Mouse (Mus musculus) common myeloid progenitor, adult 5-6 weeks (primary cell): ENCODE measurements around the gene Rilpl1. TPM values are rescaled to one million over a fixed set of nuclear protein-coding genes. Genes with fewer than 3 reads are reported as not detected.
A peak's percentile ranks its signal among the peaks of the same experiment; 100 is the strongest.

Experiments used
- ATAC-seq: replicated peaks from 2 replicates; pipeline ENCODE4 v1.8.0; 2016; ENCODE audit warnings: low read depth, mild to moderate bottlenecking, moderate TSS enrichment, inconsistent platforms; ENCODE audit not compliant: poor library complexity, severe bottlenecking
- total RNA-seq: library from RNA; stranded (forward); fragments of 200-1000, 187-1606 nt; gene quantifications from 2 replicates; pipeline ENCODE4 v1.2.3, GENCODE M21; 2017

Rilpl1 gene
- total RNA-seq, 1 experiment from 2014 or later: 5.3 TPM

DNA sequence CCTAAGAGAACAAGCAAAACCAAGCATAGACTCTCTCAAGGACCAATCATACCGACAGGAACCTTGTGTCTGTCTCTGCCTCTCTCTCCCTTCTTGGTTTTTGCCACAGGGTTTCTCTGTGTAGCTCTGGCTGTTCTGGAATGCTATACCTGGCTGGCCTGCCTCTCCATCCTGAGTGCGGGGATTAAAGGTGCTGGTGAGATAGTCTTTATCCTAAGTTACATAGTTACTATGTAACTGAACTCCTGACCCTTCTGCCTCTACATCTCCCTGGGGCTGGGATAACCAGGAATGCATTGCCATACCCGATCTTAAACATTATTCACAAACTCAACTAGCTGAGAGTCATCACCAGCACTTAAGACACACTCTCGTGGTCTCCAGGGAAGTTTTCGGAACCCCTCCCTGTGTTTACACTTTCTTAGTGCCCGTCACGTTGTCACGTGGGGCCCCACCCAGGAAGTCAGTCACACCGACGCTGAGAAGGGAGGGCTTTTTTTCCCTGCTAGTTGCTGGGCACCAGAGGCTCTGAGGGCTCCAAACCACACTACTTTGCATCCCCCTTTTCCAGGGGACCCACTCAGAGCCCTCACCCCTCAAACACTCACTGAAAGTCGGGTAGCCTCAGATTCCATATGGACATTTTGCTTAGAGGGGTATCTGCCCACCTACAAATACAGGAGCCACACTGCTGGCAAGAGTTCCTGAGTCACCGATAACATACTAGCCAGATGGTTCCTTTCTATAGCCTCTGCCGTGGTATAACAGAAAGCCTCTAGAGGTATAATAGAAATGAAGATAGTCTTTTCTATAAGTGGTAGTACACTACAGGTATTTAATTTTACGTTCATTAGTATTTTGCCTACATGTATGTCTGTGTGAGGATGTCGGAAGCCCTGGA is 34.3 kb downstream of the Rilpl1 start:
- 0 out of 2 replicates have a peak, but pooled peaks have one; percentile 27 for ATAC-seq

DNA sequence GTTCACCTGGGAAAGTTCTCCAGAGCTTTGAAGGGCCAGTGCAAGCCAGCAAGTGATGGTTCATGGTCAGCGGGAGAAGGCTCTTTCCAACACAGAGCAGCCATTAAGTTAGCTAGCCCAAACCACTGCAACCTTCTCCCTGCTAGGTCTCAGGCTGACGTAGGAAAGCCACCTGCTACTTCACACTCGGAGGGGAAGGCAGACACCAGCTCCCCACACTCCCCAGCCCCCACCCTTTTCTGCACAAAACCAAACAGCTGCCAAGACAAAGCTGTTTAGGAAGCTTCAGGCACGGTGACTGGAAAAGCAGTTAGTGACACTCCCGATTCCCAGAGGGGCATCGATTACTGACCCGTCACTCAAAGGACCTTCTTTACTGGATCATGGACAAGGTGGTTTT is 35.6 kb downstream of the Rilpl1 start:
- no peak for ATAC-seq

DNA sequence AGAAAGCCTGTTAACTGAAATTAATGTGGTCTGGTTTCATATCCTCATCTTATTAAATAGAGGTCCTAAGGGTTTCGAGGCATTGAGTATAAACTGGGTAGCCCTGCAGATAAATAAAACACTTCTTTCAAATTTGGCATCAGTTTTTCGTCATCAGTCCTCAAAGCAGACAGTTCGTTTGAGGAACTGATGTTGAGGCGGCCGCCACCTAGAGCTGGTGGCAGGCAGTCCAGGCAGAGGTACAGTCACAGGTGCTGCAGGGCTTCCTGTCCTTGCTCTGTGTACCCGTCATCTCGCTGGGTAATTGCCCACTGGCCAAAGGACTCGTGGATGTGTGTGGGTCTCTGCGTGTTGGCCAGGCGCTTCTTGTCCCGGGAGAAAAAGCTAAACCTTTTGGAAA is 37.7 kb downstream of the Rilpl1 start:
- peak; percentile 45; the same call in 1 of the 2 replicates for ATAC-seq

DNA sequence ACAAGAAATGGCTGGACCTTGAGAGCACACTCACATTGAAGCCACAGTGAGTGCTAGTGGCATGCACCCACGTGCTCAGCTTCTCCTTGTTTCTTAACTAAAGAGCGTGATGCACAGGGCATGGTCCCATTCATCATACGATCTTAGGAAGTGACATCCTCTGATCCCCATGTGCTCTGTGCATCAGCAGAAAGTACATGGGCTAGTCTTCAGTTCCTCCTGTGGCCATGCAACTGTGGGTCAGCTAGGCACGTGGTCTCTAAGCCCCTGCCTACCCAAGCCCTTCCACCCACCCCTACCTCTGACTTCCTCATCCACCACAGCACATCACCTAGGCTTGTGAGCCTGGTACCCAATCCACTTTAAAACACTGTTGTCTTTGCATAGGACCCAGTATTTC is 38.6 kb downstream of the Rilpl1 start:
- peak; percentile 50 for ATAC-seq

DNA sequence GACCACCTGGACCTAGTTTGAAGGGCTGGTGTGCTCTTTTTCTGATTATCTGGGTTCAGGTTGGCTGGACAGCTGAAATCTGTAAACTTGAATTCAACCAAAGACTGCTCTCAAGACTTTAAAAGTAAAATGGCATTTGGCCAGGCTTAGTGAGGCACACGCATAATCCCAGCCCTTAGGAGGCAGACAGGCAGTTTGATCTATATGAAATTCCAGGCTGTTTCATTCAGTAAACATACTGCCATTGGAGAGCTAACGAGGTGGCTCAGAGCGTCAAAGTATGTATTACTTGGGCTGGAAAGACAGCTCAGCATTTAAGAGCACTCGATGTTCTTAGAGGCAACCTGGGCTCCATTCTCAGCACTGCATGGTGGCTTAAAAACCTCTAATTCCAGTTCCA is 39.5 kb downstream of the Rilpl1 start:
- ATAC-seq: no peak

DNA sequence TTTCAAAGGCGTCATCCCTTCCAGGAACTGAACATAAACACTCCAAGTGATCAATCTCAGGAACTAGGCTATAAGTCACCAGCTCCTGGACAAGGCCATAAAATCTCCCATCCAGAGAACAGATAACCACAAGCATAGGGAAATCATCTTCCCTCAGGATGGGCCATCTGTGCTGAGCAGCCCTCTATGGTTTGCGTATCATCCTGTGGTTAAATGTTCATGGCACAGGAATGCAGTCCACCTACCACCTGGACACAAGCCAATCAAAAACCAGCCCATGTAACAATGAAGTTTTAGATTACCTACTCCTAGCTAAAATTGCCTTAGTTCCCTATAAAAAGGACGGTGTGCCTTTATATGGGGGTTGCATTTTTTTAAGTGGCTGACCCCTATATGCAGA is 42.3 kb downstream of the Rilpl1 start:
- ATAC-seq: no peak

DNA sequence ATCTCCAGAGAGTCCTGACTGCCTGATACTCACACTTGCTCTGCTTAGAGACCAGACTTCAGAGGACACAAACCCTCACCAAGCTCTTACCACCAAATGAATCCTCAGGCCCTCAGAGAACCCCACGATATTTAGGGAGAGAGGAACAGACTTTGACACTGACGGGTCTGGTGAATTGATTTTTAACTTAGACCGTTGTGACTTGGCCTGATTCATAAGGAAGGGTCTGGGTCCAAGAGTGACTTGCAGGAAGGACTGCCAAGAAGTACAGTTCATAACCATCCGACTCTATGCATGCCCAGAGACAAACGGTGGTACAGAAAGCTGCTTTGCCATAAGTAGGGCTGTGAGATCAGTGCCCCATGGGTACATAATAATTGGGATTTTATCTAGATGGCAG is 45.5 kb downstream of the Rilpl1 start:
- no peak for ATAC-seq

DNA sequence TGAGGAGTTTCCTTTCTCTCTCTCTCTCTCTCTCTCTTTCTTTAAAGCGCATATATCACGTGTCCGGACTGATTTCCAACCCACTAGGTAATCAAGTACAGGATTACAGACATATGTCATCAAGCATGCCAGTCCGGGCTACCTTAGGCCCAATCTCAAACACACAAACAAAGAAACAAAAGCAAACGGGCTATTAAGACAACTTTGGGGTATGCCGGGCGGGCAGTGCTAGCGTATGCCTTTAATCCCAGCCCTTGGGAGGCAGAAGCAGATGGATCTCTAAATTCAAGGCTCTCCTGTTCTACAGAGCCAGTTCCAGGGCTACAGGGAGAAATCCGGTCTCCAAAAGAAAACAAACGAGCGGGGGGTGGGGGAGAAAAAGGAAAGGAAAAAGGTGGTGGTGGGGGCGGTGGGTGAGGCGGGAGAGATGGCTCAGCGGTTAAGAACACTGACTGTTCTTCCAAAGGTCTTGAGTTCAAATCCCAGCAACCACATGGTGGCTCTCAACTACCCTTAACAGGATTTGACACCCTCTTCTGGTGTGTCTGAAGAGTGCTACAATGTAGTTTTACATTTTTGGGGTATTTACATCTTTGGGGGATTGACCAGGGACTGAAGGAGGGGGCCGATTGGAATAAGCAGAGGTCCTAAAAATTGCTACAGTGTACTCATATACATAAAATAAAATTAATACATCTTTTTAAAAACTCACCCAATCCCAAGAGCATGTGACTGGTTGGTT is 47.4 kb downstream of the Rilpl1 start:
- peak; percentile 16; the same call in 1 of the 2 replicates for ATAC-seq

DNA sequence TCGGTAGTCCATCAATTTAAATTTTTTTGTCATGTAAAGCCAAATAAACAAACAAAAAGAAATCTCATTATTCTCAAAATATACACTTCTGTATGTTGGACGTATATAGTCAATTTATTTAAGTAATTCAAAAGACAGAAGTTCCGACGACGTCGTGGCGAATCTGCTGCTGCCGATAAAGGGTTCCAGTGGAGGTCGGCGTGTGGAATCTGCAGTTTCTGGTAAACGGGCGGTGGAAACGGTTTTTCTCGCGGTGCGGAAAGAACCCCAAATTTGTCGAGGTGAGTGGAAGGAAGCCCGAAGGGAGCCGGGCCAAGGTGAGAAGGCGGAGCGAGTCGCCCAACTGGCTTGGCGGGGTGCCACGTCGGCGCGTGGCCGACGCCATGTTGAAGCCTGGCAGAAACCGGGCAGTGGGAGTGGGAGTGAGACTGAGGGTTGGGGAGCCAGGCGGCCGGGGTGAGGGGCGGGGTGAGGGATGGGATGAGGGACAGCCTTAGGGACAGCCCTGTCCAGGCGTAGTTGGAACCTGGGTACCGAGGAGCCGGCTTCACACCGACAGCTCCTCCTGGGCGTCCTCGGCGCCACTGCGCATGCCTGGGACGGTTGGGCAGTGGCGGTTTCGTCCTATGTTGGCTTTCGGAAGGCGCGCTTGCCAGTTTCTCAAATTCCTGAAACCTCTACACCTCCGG is 48.1 kb downstream of the Rilpl1 start, which contains the start of gene Snrnp35:
Gene Snrnp35, plus strand, starts transcription at position 169 of the 689 bp plus-strand sequence.
- ATAC-seq: peak; percentile 76

DNA sequence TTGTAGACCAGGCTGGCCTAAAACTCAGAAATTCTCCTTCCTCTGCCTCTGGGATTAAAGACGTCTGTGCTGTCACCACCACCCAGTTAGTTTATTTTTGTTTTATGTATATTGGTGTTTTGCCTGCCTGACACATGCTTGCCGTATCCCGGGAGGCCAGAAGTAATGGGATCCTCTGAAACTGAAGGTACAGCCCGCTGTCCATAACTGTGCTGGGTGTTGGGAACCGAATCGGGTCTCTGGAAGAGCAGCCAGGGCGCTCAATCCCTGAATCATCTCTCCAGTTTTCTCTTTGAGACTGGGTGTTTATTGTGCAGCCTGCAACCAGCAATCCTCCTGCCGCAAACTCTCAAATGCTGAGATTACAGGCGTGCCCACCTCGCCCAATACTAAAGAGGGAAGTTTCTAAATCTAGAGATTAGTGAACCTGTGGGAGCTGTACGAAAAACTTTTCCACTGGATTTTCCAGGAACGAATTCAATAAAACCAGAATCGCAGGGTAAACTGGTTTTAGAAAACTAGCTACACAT is 48.7 kb downstream of the Rilpl1 start:
- ATAC-seq: no peak

DNA sequence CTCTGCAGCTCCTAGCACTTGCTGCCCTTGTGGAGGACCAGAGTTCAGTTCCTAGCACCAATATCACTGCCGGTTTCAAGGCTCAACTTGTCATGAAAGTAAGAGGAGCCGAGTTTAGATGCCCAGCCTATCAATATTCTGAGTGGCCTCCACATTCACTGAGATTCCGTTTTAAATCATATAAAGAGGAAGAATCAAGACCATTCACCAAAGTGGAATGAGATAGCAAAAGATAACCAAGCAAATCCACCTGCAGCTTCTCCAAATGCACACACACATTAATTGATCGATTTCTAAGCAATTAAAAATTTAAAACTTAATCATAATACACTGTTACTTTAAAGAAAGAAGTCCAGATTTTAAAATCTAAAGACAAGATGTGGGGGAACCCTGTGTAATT is 49.5 kb downstream of the Rilpl1 start:
- ATAC-seq: no peak

DNA sequence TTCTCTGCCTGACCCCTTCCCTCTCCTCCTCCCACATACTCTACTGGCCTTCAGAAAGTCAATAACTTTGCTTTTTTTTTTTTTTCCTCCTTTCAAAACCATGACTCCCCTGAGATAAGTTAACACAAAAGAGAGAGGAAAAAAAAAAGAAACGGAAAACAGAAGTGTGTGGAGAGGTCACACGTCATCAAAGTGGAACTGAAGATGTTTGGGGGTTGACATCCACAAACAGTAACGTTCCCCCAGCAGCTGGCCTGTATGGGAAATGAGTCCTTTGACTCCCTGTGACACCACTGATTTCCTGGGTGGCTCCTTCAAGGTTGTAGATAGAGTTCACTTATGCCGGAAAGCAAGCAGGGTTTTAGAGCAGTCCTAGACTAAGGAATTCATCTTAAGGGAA is 51.1 kb downstream of the Rilpl1 start:
- ATAC-seq: no peak

DNA sequence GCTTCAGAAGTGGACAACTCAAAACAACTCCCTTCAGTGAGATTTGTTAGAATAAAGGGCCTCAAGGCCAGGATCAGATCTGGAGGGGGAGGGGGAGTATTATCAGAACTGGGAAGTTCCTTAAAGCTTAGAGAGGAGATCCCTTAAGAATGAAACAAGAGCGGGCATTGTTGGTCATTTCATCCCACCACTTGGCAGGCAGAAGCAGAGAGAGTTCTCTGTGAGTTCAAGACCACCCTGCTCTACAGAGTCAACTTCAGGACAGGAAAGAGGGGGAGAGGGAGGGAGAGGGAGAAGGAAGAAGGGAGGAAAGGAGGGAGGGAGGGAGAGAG is 52.4 kb downstream of the Rilpl1 start:
- no peak for ATAC-seq

DNA sequence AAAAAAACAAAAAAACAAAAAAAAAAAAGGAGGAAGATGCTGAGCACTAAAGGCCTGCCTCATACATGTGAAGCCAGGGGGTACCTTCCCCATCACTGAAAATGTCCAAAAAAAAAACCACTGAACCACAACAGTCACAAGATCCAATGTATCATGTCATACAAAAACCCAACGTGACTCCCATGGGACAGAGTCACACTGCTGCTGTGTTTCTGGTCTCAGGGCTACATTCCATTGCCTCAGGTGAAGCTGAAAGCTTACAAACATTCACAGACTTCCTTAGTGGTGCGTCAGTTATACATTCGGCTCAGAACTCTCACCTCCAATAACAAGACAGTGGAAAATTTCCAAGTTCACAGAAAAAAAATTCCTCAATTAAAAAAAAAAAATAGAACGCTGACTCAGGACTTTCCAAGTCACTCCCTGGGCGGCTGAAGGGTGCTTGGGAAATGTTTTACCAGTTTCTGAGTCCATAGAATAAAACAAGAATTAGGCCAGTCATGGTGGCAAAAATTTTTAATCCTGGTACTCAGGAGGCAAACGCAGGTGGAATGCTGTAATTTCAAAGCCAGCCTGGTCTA is 60.5 kb downstream of the Rilpl1 start:
- no peak for ATAC-seq

DNA sequence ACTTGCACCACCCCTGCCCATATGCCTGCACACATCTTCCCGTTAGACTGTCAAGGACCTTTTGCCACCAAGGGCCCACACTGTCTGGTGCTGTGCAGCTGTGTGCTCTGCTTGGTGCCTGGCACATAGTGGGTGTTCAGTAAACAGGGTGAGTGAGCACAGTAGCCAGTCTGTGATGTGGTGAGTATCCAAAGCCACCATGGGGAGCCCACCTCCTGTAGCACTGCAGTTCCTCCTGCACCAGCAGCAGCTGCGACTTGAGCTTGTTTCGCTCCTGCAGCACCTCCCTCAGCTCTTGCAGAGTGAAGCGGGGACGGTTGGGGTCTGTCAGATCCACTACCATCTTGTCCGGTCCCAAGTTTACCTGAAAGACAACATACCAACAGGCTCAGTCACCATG is 61.7 kb downstream of the Rilpl1 start:
- ATAC-seq: no peak

DNA sequence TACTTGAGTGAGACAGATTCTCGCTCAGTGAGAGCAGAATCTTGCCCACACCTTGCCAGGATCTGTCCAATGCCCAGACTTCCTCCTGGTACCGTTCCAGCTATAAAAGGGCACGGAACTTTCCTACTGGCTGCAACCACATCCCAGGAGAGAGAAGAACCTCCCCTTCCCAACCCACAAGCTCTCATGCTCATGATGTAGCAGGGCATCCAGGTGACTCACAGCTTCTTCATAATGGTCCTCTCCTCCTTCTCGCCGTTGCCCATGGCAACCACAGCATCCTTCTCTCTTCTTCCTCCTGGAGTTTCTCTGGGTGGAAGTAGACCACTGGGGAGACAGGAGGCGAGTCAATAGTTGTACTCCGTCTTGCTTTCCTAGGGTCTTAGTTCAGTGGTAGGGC is 62.8 kb downstream of the Rilpl1 start:
- ATAC-seq: no peak

DNA sequence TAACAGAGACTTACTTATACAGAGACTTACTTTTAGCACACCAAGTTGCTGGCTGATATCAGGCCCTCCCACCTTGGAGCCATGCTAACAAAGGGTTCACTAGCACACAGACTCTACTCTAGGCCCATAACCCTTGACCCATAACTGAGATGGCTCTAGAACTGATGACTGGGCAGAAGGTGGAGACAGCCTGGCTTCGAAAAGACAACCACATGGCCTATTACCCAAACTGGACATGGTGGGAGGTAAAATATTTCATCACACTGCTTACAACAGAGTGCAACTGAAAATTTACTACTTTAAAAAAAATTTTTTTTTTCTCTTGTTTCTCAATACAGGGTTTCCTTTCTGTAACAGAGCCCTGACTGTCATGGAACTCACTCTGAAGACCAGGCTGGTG is 63.4 kb downstream of the Rilpl1 start:
- ATAC-seq: no peak

DNA sequence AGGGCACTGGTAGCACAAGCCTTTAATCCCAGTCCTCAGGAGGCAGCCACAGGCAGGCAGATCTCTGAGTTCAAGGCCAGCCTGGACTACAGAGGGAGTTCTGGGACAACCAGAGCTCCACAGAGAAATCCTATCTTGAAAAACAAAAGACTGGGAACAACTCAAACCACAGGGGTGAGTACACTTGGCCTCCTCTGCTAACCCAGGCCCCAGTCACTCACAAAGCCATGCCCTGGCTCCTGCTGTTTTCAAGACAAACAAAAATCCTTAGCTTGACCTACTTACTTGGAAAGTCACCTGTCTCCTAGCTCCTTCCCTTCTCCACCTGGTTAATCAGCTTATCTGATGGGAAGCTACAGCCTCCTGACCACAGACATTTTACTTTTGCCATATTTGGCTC is 66.3 kb downstream of the Rilpl1 start:
- ATAC-seq: no peak

DNA sequence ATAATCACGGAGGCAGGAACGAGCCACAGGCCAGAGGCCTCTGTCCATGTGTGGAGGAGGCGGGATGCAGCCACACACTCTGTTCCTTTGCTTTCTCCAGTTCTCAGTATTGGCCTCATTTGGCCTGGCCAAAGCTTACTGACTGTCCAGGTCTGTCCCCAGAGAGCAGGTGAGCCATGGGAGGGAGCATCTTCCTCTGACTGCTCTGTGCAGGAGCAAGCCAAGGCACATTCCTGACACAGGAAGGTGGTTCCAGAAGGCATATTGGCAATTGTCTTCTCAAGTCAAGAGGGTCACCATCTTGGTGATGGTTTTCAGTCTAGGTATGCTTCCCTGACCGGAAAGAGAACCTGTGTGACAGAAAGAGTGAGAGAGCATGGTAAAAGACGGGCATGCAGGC is 67.7 kb downstream of the Rilpl1 start:
- ATAC-seq: no peak

DNA sequence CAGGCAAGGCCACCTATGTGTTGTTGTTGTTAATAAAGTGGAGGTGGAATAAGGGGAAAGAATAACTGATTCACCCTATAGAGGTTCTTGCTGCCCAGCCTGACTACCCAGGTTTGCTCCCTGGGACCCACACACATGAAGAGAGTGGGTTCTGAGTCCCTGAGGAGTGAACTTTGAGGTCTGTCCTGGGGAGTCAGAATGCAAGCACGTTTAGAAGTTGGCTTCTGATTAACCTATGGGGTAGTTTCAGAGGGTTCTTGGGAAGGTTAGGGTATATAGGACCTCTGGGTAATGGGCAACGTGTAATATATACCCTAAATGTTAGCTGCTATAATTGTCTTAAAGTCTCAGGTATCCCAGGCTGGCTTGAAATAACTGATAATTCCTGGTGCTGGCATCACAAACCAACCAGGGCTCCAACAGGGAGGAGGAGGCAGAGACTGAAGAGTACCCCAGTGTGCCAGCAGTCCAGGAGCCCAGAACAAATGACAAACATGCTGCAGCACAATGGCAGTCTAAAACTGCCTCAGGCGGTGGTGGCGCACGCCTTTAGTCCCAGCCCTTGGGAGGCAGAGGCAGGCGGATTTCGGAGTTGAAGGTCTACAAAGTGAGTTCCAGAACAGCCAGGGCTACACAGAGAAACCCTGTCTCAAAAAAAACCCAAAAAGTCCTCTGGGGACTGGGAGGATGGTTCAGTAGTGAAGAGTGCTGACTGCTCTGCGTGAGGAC is 68.7 kb downstream of the Rilpl1 start:
- ATAC-seq: no peak
